Mouse (Mus musculus) lung, postnatal 36 days (tissue): ENCODE results near the gene Hdhd3.

Experiments used
- DNase-seq: peaks from one replicate; pipeline ENCODE4 v3.0.0; 2022; ENCODE audit warnings: mixed read lengths

The Hdhd3 gene

DNA sequence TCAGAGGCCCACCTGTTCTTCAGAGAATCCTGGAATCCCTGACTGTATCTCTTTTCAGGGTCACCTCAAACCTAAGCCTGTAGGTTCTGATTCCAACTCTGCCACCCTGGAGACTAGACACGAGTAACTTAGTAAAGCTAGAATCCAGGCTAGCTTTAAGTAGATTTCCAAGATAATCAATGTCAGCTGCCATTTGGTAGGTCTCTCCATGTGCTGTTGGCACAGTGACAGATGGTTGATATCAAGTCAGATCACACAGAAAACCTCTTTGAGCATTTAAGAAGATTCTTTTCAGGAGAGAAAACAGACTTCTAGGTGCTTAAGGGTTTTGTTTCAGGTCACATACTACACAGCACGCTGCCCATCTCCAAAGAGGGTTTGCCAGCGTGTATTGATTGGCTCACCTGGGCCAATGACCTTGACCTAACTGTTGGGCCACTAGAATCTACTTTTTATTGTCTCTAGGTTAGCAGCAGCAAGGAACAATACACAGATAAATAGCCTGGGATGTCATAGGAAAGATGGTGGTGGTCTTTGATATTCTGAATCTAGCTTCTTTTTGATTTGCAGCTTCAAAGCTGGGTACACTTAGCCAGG is at the start of gene Hdhd3:
Hdhd3 (minus strand) TSS at position 94 of the 597 bp plus-strand sequence.
- DNase-seq = no peak

DNA sequence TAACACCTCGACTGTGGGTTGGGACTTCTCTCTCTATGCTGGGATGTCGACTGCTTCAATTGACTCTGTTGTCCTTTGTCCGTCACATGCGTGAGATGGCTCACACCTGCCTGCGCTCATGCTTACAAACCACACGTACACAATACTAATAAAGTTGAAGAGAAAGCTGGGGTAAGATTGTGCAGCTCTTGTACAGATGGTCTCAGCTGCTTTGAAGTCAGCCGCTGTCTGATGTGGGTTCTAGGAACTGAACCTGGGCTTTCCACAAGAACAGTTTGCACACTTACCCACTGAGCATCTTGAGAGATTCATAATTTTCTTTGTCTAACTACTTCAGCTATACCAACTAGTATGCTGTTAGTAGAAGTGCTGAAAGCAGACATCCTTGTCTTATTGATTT is 48.7 kb upstream of the Hdhd3 start:
- no peak for DNase-seq

DNA sequence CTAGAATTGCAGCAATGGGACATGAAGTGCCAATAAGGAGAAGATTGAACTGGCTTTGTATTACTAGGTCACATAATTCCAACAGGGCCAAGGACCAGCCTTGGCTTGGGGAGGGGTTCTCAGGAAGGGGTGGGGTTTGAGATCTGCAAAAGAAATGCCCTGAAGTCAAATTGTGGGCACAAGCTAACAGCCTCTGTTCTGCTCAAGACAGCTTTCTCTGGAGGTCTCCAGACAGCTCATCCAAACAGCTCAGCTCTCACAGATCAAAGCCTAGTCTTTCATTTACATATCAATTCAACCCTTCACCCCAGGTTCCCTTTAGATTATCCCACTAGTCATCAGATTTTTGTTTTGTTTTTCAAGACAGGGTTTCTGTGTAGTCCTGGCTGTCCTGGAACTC is 41.5 kb upstream of the Hdhd3 start:
- no peak for DNase-seq

DNA sequence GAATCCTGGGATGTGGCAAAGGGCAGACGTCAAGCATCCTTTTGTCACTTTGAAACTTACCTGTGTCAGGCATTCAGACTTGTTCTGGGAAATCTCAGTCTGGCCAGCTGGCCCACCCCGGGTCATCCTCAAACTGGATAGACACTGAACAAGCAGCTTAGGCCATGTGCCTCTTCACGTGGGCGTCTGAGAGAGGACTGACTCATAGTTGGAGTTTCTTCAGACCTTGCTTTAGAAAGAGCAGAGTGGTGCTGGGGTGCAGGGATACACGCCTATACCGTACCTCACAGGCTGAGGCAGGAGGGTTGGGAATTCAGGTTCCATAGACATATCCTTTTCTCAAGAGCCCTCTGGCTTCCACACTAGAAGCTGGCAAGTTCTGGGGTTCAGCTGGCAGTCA is 40.5 kb upstream of the Hdhd3 start:
- no peak for DNase-seq

DNA sequence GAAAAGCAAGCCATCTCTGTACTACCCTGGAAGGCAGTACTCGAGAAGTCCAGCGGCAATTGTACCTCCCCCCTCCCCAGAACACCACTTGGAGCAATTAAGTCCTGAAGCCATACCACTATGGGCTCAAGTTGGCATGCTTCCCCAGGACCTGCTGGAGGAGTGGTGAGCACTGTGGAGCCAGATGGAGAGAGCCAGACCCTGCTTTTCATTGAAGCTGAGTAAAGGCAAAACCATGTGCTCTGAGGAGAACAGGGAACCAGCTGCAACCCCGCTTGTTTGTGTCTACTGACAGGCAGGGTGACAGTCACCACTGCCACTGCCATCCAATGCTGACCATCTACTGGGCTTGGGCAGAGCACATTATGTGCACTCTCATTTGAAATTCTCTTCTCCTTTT is 38.5 kb upstream of the Hdhd3 start:
- DNase-seq = no peak

DNA sequence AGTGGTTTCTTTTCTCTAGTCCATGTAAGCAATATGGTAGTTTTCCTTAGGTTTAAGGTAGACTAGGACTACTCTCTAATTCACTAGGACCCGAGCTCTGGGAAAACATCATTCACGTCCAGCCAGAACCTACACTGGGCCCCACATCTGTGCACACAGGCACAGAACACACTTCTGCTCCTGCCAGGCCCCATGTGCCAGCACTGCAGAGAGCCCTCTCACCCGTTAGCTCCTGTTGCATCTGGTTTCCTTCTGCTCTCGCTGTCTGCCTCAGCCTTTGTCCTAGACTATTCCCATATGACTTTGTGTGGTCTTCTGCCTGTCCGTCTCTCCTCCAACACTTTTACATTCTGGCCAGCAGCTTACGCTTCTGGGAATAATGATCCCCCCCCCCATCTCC is 30.5 kb upstream of the Hdhd3 start:
- no peak for DNase-seq

DNA sequence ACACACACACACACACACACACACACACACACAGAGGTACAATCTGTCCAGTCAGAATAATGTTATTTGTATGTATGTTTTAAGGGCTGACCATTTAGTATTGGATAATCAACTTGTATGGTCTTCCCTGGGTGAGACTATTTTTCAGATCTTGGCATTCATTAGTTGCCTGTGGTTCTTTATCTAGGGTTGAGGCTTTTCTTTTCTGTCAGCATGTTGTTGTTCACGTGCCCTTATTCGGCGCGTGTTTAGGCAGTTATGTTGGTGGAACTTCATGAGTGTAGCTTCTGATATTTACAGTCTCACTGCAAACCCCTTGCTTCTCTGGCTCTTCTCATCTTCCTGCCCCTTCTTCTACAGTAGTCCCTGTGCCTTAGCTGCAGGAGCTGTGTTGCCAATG is 24.4 kb upstream of the Hdhd3 start:
- DNase-seq = no peak

DNA sequence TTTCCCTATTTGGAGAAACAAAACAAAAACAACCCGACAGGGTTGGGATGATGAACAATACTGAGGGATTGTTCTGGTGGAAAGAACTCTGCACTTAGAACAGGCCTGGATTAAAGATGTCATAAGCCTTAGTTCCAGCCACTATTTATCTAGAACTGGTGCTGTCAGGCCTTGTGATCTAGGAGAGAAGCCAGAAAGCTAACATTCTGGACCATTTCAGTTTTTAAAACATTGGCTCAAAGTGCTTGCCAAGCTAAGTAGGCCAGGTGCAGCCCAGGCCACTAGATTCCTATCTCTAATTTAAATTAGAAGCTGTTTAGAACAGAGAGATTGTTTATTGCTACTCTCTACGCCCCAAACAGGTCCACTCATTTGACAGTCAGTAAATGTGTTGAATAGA is 23.0 kb upstream of the Hdhd3 start:
- no peak for DNase-seq

DNA sequence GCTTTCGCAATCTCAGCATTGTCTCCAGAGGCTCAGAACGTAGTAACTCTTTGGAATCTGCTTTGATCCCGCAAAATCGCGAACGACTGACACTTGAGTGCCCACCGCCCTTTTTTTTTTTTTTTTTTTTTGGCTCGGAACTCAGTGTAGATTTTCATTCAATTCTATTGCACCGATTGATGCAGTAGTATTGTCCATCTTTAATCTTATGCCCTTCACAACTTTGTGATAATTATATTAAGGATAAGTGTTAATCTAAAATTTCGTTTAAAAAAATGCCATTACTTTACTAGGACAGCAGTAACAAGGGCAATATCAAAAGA is 22.2 kb upstream of the Hdhd3 start:
- DNase-seq = no peak

DNA sequence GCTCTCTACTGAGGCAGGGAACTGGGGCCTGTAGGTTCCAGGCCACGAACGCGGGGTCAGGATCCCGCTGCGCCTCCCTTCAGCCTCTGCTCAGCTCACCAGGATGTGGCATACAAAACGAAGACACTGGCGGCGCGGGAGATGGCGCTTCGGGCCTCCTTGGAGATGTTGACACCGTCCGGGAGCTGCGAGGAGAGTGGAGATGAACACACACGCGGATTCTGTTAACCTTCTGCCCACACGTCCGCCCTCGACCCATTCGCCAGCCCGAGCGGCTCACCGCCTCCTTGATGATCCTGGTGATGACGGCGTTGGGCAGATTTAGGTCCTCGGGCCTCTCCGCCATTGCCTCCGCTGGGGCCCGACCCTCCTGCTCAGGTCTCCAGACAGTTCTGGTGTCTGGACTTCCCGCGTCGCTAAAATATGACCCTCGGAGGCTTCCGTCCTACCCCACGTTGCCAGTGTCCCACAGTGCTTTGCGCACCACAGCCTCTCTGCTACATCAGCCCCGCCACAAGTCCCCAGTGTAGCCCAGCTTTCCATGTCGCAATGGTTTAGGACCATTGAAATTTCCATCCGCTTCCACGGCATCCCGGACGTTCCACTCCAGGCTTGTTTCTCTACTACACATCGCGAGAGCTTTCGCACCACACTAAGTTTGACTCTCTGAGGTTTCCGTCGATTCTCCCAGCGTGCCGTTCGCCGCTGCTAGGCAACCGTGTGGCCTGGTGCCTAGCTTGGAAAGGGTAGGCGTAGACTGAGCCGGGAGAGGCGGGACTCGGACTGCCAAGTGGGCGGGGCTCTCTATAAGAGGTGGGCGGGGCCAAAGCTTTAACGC is 21.6 kb upstream of the Hdhd3 start, which contains the start of the genes Pole3 and 4933430I17Rik:
Pole3 (minus strand) TSS at position 418 of the 838 bp plus-strand sequence.
4933430I17Rik (plus strand) TSS at position 719 of the 838 bp plus-strand sequence.
- peak; percentile 98 for DNase-seq

DNA sequence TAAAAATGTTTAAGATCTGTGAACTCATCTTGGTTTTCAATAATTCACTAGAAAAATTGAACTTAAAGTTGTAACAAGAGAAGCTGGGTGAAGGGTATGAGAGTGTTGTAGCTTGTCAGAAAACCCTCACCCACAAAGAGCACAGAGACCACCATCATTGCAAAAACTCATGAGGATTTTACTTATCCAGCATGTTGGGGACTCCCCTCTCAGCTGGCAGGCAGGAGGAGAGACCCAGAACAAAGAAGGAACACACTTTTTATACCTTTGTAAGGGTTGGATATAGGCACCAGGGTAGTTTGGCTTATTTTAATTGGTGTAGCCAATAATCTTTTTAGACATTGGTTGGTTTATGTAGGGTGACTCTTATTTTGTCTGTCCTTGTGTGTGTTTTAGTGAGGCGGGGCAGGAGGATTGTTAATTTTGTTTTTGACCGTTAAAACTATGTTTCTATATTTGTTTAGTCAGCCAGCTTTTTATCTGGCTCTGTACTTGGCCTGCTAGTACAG is 17.7 kb upstream of the Hdhd3 start:
- no peak for DNase-seq

DNA sequence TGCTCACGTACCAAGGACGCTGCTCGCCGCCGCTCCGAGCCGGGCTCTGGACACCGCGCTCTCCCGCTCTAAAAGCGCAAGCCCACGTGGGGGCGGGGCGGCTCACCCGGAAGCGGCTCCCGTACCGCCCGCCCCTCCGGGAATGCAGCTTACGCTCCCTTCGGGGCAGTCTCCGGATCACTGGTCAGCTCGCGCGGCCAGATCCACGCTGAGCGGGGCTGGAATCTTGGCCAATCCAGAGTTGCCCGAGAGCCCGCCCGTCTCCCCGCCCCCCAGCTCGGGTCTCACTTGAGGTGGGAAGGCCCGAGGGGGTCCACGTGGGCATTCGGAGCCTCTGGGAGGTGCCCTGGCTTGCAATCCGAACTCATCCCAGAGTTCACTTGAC is 16.6 kb upstream of the Hdhd3 start, which contains the start of gene Alad:
Alad (minus strand) TSS at position 70 of the 385 bp plus-strand sequence.
- DNase-seq = peak; percentile 91

DNA sequence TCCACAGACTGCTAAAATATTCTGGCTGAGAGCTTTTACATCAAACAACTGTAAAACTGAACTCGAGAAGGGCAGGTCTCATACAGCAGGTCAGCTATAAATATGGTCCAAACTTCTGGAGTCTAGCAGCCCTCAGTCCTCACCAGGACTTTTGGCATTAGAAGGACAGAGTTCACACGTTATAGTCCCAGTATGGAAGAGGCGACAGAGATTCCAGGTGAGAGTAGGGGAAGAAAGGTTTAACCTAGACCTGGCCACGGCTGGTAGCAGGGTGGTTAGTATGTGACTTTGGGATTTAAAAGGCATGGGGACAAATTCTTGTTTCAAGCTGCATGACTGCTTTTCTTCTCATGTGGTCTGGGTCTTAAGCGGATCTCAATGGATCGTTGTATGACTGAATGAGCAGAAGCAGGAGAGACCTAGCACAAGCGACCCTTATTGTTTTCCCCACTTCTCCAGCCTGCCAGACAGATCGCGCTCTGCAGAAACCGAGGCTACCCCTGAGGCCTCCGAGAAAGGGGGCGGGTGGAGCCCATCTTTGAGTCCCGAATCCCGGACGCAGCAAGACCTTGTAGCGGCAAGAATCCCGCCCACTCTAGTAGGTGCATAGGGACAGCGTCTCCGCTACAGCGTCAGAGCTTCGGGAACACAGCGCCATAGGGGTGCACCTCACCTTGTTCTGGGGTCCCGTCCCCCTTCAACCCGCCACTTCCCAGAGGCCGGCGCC is 16.0 kb upstream of the Hdhd3 start:
- DNase-seq = no peak

DNA sequence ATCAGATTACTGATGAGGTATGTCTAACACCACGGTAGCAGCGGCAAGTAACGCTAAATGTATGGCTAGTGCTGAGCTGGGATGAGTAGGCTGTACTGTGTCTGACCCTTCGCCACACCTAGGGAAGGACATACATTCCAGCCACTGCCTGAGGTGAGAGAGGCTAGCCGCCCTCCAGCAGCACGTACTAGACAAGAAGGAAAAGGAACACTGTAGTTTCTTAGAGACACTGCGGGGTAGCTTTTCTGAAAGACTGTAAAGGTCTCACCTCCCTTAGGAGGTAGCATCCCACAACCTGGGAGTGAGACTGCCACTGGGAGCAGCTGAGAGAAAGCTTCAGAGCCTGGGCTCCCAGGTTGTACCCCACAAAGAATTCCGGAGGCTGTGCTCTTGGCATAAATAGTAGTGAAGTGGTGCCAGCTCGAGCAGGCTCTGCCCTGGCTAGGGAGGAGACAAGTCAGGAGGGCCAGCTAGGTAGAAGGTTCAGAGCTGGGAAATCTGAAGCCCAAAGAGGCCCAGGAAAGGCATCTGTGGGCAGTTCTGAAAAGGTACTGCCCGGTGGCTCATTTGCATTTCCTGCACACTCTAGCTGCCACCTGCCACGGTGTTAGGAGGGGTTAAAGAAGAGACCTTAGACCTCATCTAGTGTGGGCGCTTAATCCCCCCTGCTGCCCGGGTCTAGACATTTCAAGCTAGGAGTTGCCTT is 15.3 kb upstream of the Hdhd3 start:
- peak; percentile 60 for DNase-seq

DNA sequence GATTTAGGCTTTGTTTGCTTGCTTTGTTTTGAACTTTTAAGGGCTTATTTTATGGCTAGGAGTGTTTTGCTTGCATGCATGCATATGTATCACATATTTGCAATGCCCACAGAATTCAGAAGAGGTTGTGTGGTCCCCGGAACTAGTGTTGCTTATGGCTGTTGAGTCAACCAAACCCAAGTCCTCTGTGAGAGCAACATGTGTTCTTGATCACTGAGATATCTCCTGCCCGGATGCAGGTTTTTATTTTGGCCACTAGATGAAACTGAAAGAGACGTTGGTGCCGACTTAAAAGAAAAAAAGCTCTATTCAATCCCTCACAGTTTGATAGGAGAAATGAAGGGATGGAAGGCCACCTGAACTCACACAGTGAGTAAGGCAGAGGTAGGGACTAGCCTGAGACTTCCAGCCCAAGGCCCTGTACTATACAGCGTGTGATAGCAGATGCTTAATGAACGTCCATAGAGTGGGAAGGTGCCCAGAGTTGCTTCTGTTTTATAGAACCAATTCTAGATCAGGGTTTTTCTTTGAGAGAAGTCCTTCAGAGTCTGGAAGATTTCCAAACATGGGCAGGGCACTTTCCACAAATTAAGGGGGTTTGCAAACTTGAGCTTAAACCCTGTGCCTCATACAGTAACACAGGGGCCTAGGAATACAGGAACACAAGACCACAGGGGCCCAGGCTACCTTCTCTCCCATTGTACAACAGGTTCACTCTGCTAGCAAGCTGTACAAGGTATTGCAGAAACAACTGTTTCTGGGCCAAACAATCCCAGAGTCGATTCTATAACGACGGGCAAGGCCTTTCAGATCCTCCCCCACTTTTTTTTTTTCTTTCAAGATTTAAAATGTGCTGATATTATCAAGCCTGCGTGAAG is 14.5 kb upstream of the Hdhd3 start:
- no peak for DNase-seq

DNA sequence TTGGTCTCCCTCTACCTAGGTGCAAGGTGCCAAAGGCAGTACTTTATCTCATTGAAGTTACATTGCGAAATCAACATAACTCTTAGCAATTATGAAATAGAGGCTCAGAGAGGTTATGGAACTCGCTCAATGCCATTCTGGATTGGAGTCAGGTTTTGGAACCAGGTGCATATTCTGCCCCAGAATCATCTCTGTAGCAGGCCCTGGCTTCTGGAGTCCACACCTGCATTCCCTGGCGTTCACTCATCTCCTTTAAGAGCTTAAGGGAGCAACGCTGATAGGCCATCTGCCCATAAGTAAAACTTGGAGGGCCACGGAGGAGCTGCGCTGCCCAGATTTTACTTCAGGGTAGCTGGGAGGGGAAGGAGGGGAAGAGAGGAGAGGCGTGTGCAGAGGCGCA is 13.8 kb upstream of the Hdhd3 start:
- DNase-seq = peak; percentile 61

DNA sequence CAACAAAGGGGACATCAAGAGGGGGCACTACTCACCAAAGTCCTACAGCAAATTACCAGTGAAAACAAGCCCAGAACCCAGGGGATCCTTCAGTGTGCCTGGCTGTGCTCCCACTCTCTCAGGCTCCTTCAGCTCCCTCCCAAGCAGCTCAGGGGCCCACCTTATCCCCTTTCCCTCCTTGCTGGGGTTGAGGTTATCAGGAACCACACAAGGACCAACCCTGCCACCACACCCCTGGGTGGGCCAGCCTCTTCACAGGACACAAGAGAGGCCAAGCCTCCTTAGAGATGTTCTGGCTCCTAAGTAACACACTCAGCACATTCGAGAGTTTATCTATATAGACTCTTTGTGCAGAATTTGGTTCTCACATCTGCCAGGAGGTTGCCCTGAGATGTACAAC is 13.3 kb upstream of the Hdhd3 start:
- no peak for DNase-seq

DNA sequence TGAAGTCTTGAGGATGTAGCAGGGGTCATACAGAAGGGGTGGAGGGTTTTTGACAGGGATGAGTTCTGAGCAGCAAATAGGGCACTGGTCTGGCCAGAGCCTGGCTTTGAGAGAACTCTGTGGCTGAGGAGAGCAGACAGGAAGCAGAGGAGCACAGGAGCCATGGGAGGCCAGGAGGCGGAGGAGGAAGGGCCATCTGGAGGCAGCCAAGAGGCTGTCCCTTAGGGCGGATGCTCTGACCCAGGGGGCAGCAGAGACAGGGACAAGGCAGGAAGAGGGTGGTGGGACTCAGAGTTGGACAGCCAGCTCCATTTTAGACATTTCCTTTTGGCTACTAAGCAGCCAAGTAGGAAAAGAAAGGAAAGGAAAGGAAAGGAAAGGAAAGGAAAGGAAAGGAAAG is 12.8 kb upstream of the Hdhd3 start:
- peak; percentile 73 for DNase-seq

DNA sequence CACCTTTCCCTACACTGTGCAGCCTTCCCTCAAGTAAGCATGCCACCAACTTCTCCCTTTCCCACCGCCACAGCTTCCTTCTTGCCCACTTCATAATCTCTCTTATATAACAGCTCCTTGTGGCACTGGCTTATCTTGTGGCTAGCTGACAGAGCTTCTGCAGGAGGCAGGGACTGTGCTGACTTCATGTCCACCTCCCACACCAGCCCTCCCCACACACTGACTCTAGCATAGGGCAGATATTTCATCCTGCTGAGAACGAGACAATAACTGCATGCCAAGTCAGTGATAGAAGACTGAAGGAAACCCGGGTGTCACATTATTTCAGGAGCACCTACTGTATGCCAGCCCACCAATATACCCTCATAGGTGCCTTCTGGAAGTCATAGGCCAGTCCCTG is 12.2 kb upstream of the Hdhd3 start:
- peak; percentile 52 for DNase-seq

DNA sequence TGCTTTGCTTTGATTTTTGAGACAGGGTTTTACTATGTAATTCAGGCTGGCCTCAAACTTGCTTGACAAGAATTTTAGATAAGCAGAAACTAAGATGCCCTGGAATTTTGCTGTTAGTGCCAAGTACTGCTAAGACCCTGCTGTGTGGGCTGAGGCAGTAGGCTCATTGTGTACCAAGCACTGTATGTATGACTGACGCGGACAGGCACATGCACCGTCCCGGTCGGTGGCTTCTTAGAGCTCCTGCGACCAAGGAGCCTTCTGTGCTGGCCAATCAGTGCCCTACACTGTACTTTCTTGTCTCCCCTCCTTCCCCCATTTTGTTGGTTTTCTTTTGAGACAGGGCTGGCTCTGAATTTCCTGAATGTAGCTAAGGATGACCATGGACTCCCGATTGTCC is 11.7 kb upstream of the Hdhd3 start:
- DNase-seq = no peak

DNA sequence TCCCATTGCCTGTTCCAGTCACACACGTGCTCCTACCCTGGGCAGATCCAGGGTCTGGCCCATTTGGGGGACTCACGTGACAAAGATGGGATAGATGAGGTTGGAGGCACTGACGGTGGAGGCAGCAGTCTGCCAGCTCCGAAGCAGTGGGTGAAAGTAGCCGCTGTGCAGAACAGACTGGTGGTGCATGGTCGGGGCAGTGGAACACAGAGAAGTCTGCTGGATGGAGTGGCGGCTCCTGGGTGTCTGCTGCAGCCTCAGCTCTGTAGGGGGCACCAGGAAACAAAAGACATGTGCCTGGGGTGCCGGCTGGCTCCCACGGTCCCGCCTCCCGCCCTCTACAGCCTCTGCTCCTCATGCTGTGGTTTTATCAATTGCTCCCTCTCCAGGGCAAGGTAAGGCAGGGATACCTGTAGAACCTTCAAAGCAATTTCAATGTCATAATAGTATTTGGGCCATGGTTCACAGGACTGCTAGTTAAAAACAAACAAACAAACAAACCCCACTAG is 10.8 kb upstream of the Hdhd3 start:
- no peak for DNase-seq

DNA sequence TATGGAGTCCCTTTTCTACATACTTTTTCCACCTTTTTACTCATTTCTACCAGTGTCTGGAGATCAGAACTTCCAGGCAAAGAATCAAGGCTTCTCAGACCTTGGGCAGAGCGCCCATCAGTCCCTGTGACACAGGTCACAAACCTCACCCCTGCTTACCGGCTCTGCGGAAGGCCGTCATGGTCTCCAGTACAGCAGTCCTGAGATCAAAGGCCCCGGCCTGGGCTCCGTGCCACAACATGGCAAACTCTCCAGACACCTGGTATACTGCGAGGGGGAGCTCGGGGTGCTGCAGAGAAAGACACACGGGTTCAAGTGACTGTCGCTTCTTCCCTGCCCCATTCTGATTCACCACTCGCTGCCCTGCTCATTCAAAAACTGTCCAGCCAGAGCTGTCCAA is 6.7 kb upstream of the Hdhd3 start:
- no peak for DNase-seq
